Mouse (Mus musculus): ENCODE results near the gene Ank3. TPM values are rescaled to one million over a fixed set of nuclear protein-coding genes. Genes with fewer than 3 reads are reported as not detected.

The Ank3 gene
- polyA plus RNA-seq, 1 experiment = 23.3 TPM

- no peak for TF ChIP-seq POLR2A (IDR thresholded peaks at IDR 0.05; ENCODE audit: borderline replicate concordance, extremely low read depth, low read depth, low read length)
- no peak for TF ChIP-seq CTCF (IDR thresholded peaks at IDR 0.05; ENCODE audit: insufficient read depth, low read length)
- DNase-seq = no peak
- H3K4me1 ChIP-seq (ENCODE audit: control insufficient read depth, insufficient read depth, low read length) = no peaks in the 10 kb centered on the region
- H3K4me3 ChIP-seq (replicated peaks; ENCODE audit: extremely low read depth, low read depth, low read length) = no peak overlapping the region
- 79% methylated on average over 13 of the region's 13 CpGs for WGBS
Measured at GRCm38 (mm10) chr10:70013931-70014330, 615.4 kb downstream of the Ank3 start.

DNA sequence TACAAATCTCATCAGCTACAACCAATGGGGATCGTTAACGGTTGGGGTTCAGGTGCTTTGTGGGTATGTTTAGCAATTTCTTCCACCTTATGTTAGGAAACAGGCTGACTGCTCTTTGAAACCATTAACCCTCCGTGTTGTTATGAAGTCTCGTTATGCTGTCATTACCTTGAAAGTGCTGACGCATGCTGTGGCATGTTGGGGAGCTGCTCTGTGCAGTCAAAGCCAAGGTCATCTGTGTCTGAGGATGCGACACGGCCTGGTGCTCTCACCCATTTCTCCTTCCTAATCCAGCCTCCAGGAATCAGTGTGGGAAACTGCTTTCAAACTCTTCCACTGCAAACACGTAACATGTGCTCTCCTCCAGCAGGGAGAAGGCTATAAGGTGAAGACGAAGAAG is 616.6 kb downstream of the Ank3 start:
- WGBS = 91% methylated on average over 9 of the region's 9 CpGs
- no peak for DNase-seq
- TF ChIP-seq POLR2A (IDR thresholded peaks at IDR 0.05; ENCODE audit: borderline replicate concordance, extremely low read depth, low read depth, low read length) = no peak
- no peak for TF ChIP-seq CTCF (IDR thresholded peaks at IDR 0.05; ENCODE audit: insufficient read depth, low read length)
- no peaks in the 10 kb centered on the region for H3K4me1 ChIP-seq (ENCODE audit: control insufficient read depth, insufficient read depth, low read length)
- no peak overlapping the region for H3K4me3 ChIP-seq (replicated peaks; ENCODE audit: extremely low read depth, low read depth, low read length)

- H3K4me3 ChIP-seq (replicated peaks; ENCODE audit: extremely low read depth, low read depth, low read length) = no peak overlapping the region
- 73% methylated on average over 2 of the region's 2 CpGs for WGBS
- TF ChIP-seq CTCF (IDR thresholded peaks at IDR 0.05; ENCODE audit: insufficient read depth, low read length) (no peak), POLR2A (IDR thresholded peaks at IDR 0.05; ENCODE audit: borderline replicate concordance, extremely low read depth, low read depth, low read length) (no peak)
- H3K4me1 ChIP-seq (ENCODE audit: control insufficient read depth, insufficient read depth, low read length) = no peaks in the 10 kb centered on the region
- DNase-seq = no peak
Measured at GRCm38 (mm10) chr10:70018691-70019090, 620.1 kb downstream of the Ank3 start.

DNA sequence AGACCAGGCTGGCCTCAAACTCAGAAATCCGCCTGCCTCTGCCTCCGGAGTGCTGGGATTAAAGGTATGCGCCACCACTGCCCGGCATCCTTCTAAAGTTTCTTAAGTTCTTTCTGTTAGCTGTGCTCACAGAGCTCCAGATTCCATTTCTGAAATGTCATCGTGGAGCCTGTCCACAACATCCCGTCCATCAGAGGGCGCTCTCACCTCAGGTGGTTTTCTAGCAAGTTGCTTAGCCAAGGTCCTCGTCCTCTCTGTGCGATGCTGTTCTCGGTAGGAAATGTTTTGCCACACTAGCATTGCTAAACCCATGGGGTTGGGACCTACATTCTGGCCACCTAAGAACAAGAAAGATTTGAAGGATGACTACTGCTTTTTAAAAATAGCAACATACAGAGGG is 623.1 kb downstream of the Ank3 start:
- TF ChIP-seq POLR2A (IDR thresholded peaks at IDR 0.05; ENCODE audit: borderline replicate concordance, extremely low read depth, low read depth, low read length) (no peak), CTCF (IDR thresholded peaks at IDR 0.05; ENCODE audit: insufficient read depth, low read length) (peak; percentile 77)
- Histone ChIP-seq H3K4me3 (replicated peaks; ENCODE audit: extremely low read depth, low read depth, low read length) (no peak overlapping the region), H3K4me1 (ENCODE audit: control insufficient read depth, insufficient read depth, low read length) (no peaks in the 10 kb centered on the region)
- 64% methylated on average over 10 of the region's 10 CpGs for WGBS
- DNase-seq = peak; percentile 51

GRCm38 (mm10) chr10:70022596-70022995 is 624.0 kb downstream of the Ank3 start:
- no peaks in the 10 kb centered on the region for H3K4me1 ChIP-seq (ENCODE audit: control insufficient read depth, insufficient read depth, low read length)
- WGBS = 31% methylated on average over 5 of the region's 5 CpGs
- H3K4me3 ChIP-seq (replicated peaks; ENCODE audit: extremely low read depth, low read depth, low read length) = no peak overlapping the region
- TF ChIP-seq POLR2A (IDR thresholded peaks at IDR 0.05; ENCODE audit: borderline replicate concordance, extremely low read depth, low read depth, low read length) (no peak), CTCF (IDR thresholded peaks at IDR 0.05; ENCODE audit: insufficient read depth, low read length) (no peak)
- DNase-seq = no peak

GRCm38 (mm10) chr10:70023861-70024260 is 625.3 kb downstream of the Ank3 start:
- no peaks in the 10 kb centered on the region for H3K4me1 ChIP-seq (ENCODE audit: control insufficient read depth, insufficient read depth, low read length)
- TF ChIP-seq POLR2A (IDR thresholded peaks at IDR 0.05; ENCODE audit: borderline replicate concordance, extremely low read depth, low read depth, low read length) = no peak
- no peak for TF ChIP-seq CTCF (IDR thresholded peaks at IDR 0.05; ENCODE audit: insufficient read depth, low read length)
- 74% methylated on average over 11 of the region's 11 CpGs for WGBS
- no peak for DNase-seq
- no peak overlapping the region for H3K4me3 ChIP-seq (replicated peaks; ENCODE audit: extremely low read depth, low read depth, low read length)

- Histone ChIP-seq H3K4me3 (replicated peaks; ENCODE audit: extremely low read depth, low read depth, low read length) (no peak overlapping the region), H3K4me1 (ENCODE audit: control insufficient read depth, insufficient read depth, low read length) (no peaks in the 10 kb centered on the region)
- TF ChIP-seq POLR2A (IDR thresholded peaks at IDR 0.05; ENCODE audit: borderline replicate concordance, extremely low read depth, low read depth, low read length) = no peak
- TF ChIP-seq CTCF (IDR thresholded peaks at IDR 0.05; ENCODE audit: insufficient read depth, low read length) = no peak
- WGBS = 81% methylated on average over 8 of the region's 8 CpGs
- no peak for DNase-seq
Measured at GRCm38 (mm10) chr10:70031942-70032341, 633.4 kb downstream of the Ank3 start.

GRCm38 (mm10) chr10:70032982-70033381 is 634.4 kb downstream of the Ank3 start:
- WGBS = 74% methylated on average over 9 of the region's 9 CpGs
- no peaks in the 10 kb centered on the region for H3K4me1 ChIP-seq (ENCODE audit: control insufficient read depth, insufficient read depth, low read length)
- DNase-seq = no peak
- no peak for TF ChIP-seq POLR2A (IDR thresholded peaks at IDR 0.05; ENCODE audit: borderline replicate concordance, extremely low read depth, low read depth, low read length)
- TF ChIP-seq CTCF (IDR thresholded peaks at IDR 0.05; ENCODE audit: insufficient read depth, low read length) = no peak
- H3K4me3 ChIP-seq (replicated peaks; ENCODE audit: extremely low read depth, low read depth, low read length) = no peak overlapping the region

GRCm38 (mm10) chr10:70033856-70034255 is 635.3 kb downstream of the Ank3 start:
- WGBS = 69% methylated on average over 3 of the region's 3 CpGs
- TF ChIP-seq CTCF (IDR thresholded peaks at IDR 0.05; ENCODE audit: insufficient read depth, low read length) = no peak
- TF ChIP-seq POLR2A (IDR thresholded peaks at IDR 0.05; ENCODE audit: borderline replicate concordance, extremely low read depth, low read depth, low read length) = no peak
- H3K4me3 ChIP-seq (replicated peaks; ENCODE audit: extremely low read depth, low read depth, low read length) = no peak overlapping the region
- no peak for DNase-seq
- no peaks in the 10 kb centered on the region for H3K4me1 ChIP-seq (ENCODE audit: control insufficient read depth, insufficient read depth, low read length)

- DNase-seq = no peak
Measured at GRCm38 (mm10) chr10:70039871-70040291, 641.3 kb downstream of the Ank3 start.

More at GRCm38 (mm10) chr10:70039871-70040291, 641.3 kb downstream of the Ank3 start:
- H3K4me1 ChIP-seq (ENCODE audit: control insufficient read depth, insufficient read depth, low read length) = no peaks in the 10 kb centered on the region
- H3K4me3 ChIP-seq (replicated peaks; ENCODE audit: extremely low read depth, low read depth, low read length) = no peak overlapping the region
- WGBS = 66% methylated on average over 17 of the region's 17 CpGs
- TF ChIP-seq CTCF (IDR thresholded peaks at IDR 0.05; ENCODE audit: insufficient read depth, low read length) = no peak
- TF ChIP-seq POLR2A (IDR thresholded peaks at IDR 0.05; ENCODE audit: borderline replicate concordance, extremely low read depth, low read depth, low read length) = no peak

Measured in lung, adult 2 months (tissue).